Mouse (Mus musculus) embryonic facial prominence, embryonic 14.5 days (tissue): ENCODE data around the gene Maz. TPM values are rescaled to one million over a fixed set of nuclear protein-coding genes. Genes with fewer than 3 reads are reported as not detected.

Source experiments
- ATAC-seq: fragments of 200-750 bp; cut with Nextera tagmentation; 2 replicates; pipeline ENCODE4 v1.8.0; 2017; ENCODE audit warnings: low read depth, moderate number of reproducible peaks, moderate TSS enrichment
- DNase-seq: peaks from one replicate; pipeline ENCODE4 v3.0.0-alpha.2; 2015; ENCODE audit warnings: low spot score
- H3K27ac ChIP-seq: fragments of 300-500 bp; sonication (generic); replicated peaks from 2 replicates; pipeline ENCODE4 v1.5.1; 2014; ENCODE audit warnings: low read depth, mild to moderate bottlenecking, low read length, moderate library complexity
- H3K27me3 ChIP-seq: fragments of 300-500 bp; sonication (generic); replicated peaks from 2 replicates; pipeline ENCODE4 v1.6.1; 2014; ENCODE audit warnings: low read length; ENCODE audit not compliant: control insufficient read depth, insufficient read depth
- H3K36me3 ChIP-seq: fragments of 300-500 bp; sonication (generic); 2 replicates; pipeline ENCODE4 v1.6.1; 2014; ENCODE audit warnings: low read length, mixed read lengths; ENCODE audit not compliant: control insufficient read depth, insufficient read depth
- H3K4me1 ChIP-seq: fragments of 300-500 bp; sonication (generic); 2 replicates; pipeline ENCODE4 v1.6.1; 2014; ENCODE audit warnings: antibody characterized with exemption, low read length; ENCODE audit not compliant: control insufficient read depth, insufficient read depth
- H3K4me2 ChIP-seq: fragments of 300-500 bp; sonication (generic); 2 replicates; pipeline ENCODE4 v1.6.1; 2014; ENCODE audit warnings: low read depth, mild to moderate bottlenecking, low read length, moderate library complexity, mixed read lengths
- H3K4me3 ChIP-seq: fragments of 300-500 bp; sonication (generic); 2 replicates; pipeline ENCODE4 v1.5.1; 2014; ENCODE audit warnings: low read depth, mild to moderate bottlenecking, low read length
- H3K9ac ChIP-seq: fragments of 300-500 bp; sonication (generic); 2 replicates; pipeline ENCODE4 v1.6.1; 2014; ENCODE audit warnings: low read depth, mild to moderate bottlenecking, low read length, moderate library complexity, mixed read lengths
- H3K9me3 ChIP-seq: fragments of 300-500 bp; sonication (generic); 2 replicates; pipeline ENCODE4 v1.6.1; 2016; ENCODE audit warnings: low read length; ENCODE audit not compliant: control insufficient read depth
- WGBS: fragments of 180-500 bp; shearing (Covaris S2); extraction: QIAGEN DNeasy Blood & Tissue Kit; methylation state at CpG from one replicate; pipeline ENCODE4 v1.1.7; 2014; 5-methylcytosine and 5-hydroxymethylcytosine counted together
- polyA plus RNA-seq: library from polyadenylated mRNA; unstranded; fragments of >200 nt; fragmentation: Nextera tagmentation; extraction: Ambion mirVana; gene quantifications from 2 replicates; pipeline ENCODE4 v1.2.1, GENCODE M21; 2014

The Maz gene
- polyA plus RNA-seq, 1 experiment from 2014 or later, result 57.3 TPM

DNA sequence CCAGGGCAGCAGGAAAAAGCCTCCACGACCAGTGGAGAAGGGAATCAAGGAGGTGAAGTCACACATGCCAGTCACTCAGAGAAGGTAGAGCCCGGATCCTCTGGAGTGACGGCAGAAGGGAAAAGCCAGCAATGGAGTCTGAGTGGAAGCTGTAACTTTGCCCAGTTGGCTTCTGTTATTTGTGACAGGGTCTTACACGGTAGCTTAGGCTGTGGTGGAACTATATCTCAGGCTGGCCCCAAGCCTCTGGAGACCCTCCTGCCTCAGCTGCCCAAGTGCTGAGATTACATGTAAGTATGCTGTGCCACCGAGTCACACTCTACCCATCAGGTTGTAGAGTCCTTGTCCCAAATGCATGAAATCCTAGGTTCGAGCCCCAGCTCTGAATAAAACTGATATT lies 13.5 kb downstream of the Maz start:
- no peak overlapping the region for H3K9ac ChIP-seq
- H3K9me3 ChIP-seq, result no peaks in the 10 kb centered on the region
- ATAC-seq, result no peak
- no peak overlapping the region for H3K4me3 ChIP-seq
- no peaks in the 10 kb centered on the region for H3K27me3 ChIP-seq
- no peak for DNase-seq
- WGBS, result 95% methylated on average over 6 of the region's 6 CpGs
- H3K4me1 ChIP-seq, result peaks cover 14% of the 10 kb centered on the region
- H3K4me2 ChIP-seq, result no peak overlapping the region
- H3K27ac ChIP-seq, result no peak overlapping the region
- H3K36me3 ChIP-seq, result peaks cover 40% of the 10 kb centered on the region

- DNase-seq (no peak), ATAC-seq (no peak)
- Histone ChIP-seq H3K9me3 (no peaks in the 10 kb centered on the region), H3K4me3 (no peak overlapping the region), H3K36me3 (peaks cover 40% of the 10 kb centered on the region), H3K27me3 (no peaks in the 10 kb centered on the region), H3K4me1 (peaks cover 9% of the 10 kb centered on the region), H3K4me2 (no peak overlapping the region), H3K9ac (no peak overlapping the region), H3K27ac (no peak overlapping the region)
- WGBS, result 98% methylated on average over 10 of the region's 10 CpGs
Observed at GRCm38 (mm10) chr7:127012845-127013244, 14.0 kb downstream of the Maz start.

DNA sequence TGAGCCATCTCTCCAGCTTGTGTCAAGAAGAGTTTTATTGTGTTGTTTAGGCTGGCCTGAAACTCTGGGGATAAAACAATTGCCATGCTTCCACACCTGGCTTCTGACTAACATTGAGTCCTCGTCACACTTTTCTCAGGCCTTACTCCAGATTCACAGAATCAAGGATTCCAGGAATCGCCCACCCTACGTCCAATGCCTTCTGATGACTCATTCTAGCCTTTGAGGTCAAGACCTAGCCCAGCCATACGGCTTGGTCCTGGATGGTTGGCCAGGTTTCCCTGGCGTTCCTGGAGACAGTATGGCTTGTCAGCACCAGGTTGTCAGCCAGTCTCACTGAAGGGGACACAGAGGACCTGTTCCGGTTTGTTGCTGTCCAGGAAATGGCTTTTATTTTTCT lies 14.5 kb downstream of the Maz start:
- H3K27me3 ChIP-seq, result no peaks in the 10 kb centered on the region
- H3K36me3 ChIP-seq, result peaks cover 40% of the 10 kb centered on the region
- 90% methylated on average over 6 of the region's 6 CpGs for WGBS
- no peak for DNase-seq
- H3K4me2 ChIP-seq, result no peak overlapping the region
- H3K9ac ChIP-seq, result no peak overlapping the region
- H3K4me3 ChIP-seq, result no peak overlapping the region
- H3K9me3 ChIP-seq, result no peaks in the 10 kb centered on the region
- ATAC-seq, result no peak
- no peak overlapping the region for H3K27ac ChIP-seq
- H3K4me1 ChIP-seq, result peaks cover 5% of the 10 kb centered on the region; the same call in 1 of the 2 replicates

DNA sequence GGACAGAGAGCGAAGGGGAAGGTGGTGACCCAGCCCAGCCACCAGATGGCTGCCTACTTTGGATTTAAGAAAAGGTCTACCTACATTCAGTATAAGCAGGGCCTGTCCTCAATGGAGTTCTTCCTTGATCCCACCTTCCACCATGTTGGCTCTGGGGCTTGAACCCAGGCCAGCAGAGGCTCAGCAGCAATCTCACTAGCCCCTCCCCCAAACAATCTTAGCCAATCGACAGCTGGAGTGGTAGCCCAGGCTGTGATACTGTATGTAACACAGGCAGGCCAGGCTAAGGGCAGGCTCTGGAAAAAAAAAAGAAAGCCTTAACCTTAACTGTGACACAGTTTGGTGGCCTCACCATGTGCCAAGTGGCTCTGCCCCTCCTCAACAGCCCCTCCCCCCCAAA lies 15.1 kb downstream of the Maz start:
- WGBS, result 62% methylated on average over 2 of the region's 2 CpGs
- DNase-seq (no peak), ATAC-seq (no peak)
- Histone ChIP-seq H3K36me3 (peaks cover 40% of the 10 kb centered on the region), H3K9ac (no peak overlapping the region), H3K27ac (no peak overlapping the region), H3K4me3 (no peak overlapping the region), H3K9me3 (no peaks in the 10 kb centered on the region), H3K4me2 (no peak overlapping the region), H3K27me3 (no peaks in the 10 kb centered on the region), H3K4me1 (peaks cover 5% of the 10 kb centered on the region; the same call in 1 of the 2 replicates)

DNA sequence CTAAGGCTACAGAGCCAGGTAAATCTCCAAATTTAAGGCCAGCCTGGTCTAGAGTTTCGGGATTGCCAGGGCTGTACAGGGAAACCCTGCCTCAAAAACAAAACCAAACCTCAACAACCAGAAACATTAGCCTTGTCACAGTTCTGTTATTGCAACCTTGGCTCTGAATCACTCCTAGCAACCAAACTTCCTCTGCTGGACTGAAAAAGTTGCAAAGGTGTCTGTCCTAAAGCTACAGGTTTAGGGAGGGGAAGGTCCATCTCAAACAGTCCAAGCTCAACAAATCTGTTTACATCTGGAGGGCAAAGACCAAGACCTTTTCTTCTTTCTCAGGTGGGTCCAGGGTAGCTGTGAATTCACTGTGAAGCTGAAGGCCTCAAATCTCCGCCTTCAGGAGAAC lies 15.8 kb downstream of the Maz start:
- Histone ChIP-seq H3K27ac (no peak overlapping the region), H3K4me2 (no peak overlapping the region), H3K9ac (no peak overlapping the region), H3K9me3 (no peaks in the 10 kb centered on the region), H3K36me3 (peaks cover 39% of the 10 kb centered on the region), H3K27me3 (no peaks in the 10 kb centered on the region), H3K4me3 (no peak overlapping the region), H3K4me1 (peaks cover 4% of the 10 kb centered on the region; the same call in 1 of the 2 replicates)
- DNase-seq (no peak), ATAC-seq (no peak)
- 93% methylated on average over 2 of the region's 2 CpGs for WGBS

DNA sequence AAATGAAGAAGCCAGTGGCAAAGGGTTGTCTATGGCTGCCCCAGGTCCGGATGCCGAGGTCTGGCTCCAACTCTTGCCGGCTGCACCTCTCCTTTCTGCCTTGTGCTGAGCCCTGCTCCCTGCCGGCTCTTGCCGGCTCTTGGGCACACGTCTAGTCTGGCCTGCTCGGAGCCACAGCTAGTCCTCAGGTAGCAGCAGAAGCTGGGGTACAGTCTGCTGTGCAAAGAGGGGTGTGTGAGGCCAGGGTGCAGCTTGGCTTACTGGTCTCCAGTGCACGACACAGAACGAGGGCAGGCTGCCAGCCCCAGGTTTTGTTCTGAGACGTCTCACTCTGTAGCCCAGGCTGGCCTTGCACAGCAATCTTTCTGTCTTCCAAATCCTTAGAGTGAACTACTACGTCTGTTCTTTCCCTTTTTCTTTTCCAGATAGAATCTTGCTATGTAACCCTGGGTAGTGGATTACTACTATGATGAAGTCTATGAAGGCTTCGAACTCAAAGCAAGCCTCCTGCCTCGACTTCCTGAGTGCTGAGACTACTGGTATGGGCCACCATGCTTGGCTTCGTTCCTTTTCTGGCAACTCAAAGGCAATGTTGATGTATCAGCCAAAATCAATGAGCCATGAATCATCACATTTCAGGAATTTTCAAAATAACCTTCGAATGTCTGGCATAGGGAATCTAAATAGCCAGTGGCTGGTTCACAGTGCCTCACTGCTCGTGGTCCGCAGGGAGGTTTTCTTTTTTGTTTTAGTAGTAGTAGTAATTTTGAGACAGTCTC lies 17.3 kb downstream of the Maz start:
- Histone ChIP-seq H3K4me2 (no peak overlapping the region), H3K27ac (peak overlapping the region; percentile 48; the same call in 1 of the 2 replicates), H3K27me3 (no peaks in the 10 kb centered on the region), H3K9me3 (no peaks in the 10 kb centered on the region), H3K4me3 (no peak overlapping the region), H3K36me3 (peaks cover 25% of the 10 kb centered on the region), H3K4me1 (no peaks in the 10 kb centered on the region), H3K9ac (no peak overlapping the region)
- no peak for ATAC-seq
- DNase-seq, result no peak
- 86% methylated on average over 17 of the region's 17 CpGs for WGBS

GRCm38 (mm10) chr7:127008239-127009019 lies 18.4 kb downstream of the Maz start:
- DNase-seq, result peak; percentile 73
- peak overlapping the region; percentile 48; the same call in 1 of the 2 replicates for H3K27ac ChIP-seq

DNA sequence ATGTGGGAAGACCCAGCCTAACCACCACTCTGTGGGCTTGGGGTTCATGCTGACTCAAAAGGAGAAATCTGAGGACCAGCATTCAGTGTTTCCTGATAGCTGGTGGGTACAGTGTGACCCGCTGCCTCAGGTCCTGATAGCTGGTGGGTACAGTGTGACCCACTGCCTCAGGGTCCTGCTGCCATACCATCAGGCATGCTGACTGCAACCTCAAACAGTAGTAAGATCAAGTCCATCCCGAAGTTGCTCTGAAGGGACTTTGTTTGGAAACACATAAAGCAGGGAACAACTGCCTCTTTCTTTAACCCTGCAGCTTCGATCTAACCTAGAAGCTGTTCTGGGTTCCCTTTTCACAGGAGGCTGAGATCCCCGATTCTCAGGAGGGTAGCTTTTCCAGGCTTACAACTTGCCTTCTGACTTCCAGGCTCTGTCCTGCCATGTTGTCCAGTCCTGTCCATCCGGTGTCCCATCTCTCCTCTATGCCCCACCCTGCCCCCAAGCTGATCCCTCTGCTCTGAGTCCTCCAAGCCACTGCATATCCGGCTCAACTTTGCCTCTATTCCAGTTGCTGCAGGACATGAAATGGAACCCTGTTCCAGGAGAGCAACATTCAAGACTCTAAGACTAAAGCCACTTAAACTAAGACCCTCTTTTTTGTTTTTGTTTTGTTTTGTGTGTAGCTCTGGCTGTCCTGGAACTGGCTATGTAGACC lies 19.4 kb downstream of the Maz start:
- no peak overlapping the region for H3K27ac ChIP-seq
- no peak overlapping the region for H3K9ac ChIP-seq
- H3K36me3 ChIP-seq, result peaks cover 5% of the 10 kb centered on the region
- no peak overlapping the region for H3K4me3 ChIP-seq
- ATAC-seq, result no peak
- no peaks in the 10 kb centered on the region for H3K9me3 ChIP-seq
- H3K4me2 ChIP-seq, result no peak overlapping the region
- no peaks in the 10 kb centered on the region for H3K27me3 ChIP-seq
- WGBS, result 73% methylated on average over 6 of the region's 6 CpGs
- DNase-seq, result no peak
- H3K4me1 ChIP-seq, result no peaks in the 10 kb centered on the region

More at GRCm38 (mm10) chr7:127008239-127009019, 18.4 kb downstream of the Maz start:
- no peaks in the 10 kb centered on the region for H3K27me3 ChIP-seq
- peaks cover 15% of the 10 kb centered on the region for H3K36me3 ChIP-seq
- no peak overlapping the region for H3K4me2 ChIP-seq
- no peak overlapping the region for H3K9ac ChIP-seq
- no peaks in the 10 kb centered on the region for H3K4me1 ChIP-seq
- H3K9me3 ChIP-seq, result no peaks in the 10 kb centered on the region
- no peak overlapping the region for H3K4me3 ChIP-seq
- peak; percentile 73 for ATAC-seq
- WGBS, result 77% methylated on average over 7 of the region's 9 CpGs
